Mouse (Mus musculus): ENCODE measurements around the gene Gm42742.

Gm42742 gene

GRCm38 (mm10) chr7:126999568-126999967 is 21.3 kb downstream of the Gm42742 start:
- DNase-seq (ENCODE audit: low spot score) = no peak

GRCm38 (mm10) chr7:126996449-126996848 is 24.4 kb downstream of the Gm42742 start:
- no peak for DNase-seq (ENCODE audit: low spot score)

DNA sequence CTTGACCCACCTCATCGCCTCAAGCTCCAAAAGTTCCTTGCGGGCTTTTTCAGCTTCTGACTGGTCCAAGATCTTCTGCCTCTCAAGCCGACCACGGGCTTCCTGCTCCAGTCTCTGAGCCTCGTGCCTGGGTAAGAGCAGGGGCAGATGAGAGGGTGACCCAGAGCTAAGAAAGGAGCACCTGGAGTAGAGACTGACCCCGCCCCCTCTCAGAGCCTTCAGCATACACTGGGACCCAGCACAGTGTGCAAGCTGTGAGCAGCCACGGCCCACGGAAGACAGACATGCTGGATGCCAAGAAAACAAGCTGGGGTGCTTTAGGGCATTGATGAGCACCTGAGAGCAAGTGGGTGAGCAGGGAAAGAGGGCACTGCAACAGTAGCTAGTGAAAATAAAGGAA is 32.1 kb downstream of the Gm42742 start:
- DNase-seq (ENCODE audit: low spot score) = no peak

DNA sequence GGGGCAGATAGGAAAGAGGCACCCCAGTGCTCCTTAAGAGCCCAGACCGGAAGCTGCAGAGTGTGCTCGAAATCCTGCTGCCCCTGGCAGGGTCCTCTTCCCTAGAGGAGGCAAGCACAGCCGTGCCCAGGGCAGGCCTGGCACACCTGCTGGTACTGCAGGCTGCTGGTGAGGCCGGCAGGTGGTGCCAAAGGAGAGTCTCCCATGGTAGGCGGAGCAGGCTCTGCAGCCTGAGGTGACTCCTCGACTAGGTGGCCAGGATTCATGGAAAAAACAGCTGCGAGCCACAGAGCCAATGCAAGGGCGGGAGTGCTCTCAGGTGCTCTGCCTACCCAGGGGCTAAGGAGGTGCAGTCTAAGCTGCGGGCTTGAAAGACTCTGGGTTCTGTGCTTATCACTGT is 34.6 kb downstream of the Gm42742 start:
- DNase-seq (ENCODE audit: low spot score) = no peak

DNA sequence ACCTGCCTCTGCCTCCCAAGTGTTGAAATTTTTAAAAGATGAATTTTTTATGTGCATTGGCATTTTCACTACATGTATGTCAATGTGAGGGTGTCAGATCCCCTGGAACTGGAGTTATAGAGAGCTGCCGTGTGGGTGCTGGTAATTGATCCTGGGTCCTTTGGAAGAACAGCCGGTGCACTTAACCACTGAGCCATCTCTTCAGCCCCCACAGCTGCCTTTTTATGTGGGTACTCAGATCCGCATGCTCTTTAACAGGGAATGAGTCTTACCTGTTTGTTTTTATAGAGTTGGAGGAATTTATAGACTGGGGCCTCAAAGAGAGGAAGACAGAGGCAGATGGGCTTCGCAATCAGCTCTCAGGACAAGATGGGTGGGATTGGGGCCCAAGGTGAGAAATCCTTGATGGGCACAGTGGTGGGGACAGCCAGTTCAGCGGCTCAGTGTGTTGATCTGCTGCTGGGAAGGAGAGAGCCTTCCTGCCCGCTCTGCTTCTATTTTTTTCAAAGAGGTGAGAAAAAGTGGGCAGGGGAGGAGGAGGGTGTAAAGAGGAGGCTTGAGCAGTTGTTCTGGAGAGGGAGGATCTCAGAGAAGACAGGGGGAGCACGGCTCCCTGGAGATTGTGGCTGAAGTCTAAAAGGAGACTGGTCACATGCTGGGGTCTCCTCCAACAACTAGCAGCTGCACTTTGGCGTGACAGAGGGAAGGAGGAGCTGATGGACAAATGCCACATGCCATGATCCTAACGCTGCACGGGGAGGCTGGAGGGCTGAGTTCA is 36.0 kb downstream of the Gm42742 start:
- no peak for DNase-seq (ENCODE audit: low spot score)

GRCm38 (mm10) chr7:126983113-126983512 is 37.8 kb downstream of the Gm42742 start:
- no peak for DNase-seq (ENCODE audit: low spot score)

- no peak for DNase-seq (ENCODE audit: low spot score)
Measured at GRCm38 (mm10) chr7:126982054-126982453, 38.8 kb downstream of the Gm42742 start.

GRCm38 (mm10) chr7:126981601-126982000 is 39.3 kb downstream of the Gm42742 start:
- DNase-seq (ENCODE audit: low spot score) = no peak

GRCm38 (mm10) chr7:126978841-126979240 is 42.1 kb downstream of the Gm42742 start:
- no peak for DNase-seq (ENCODE audit: low spot score)

GRCm38 (mm10) chr7:126976878-126977459 is 43.9 kb downstream of the Gm42742 start:
- no peak for DNase-seq (ENCODE audit: low spot score)

- DNase-seq (ENCODE audit: low spot score) = peak; percentile 88
Measured at GRCm38 (mm10) chr7:126975950-126976866, 44.7 kb downstream of the Gm42742 start, which contains the start of gene Cdiptos. Gene Cdiptos, minus strand, starts transcription at chr7:126976098.

DNA sequence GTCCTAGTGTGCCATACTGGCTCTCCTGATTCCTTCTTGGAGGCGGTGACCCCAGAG is 45.2 kb downstream of the Gm42742 start, which contains the start of gene Cdipt:
Cdipt (plus strand) TSS at position 22 of the 57 bp plus-strand sequence.
- no peak for DNase-seq (ENCODE audit: low spot score)

- DNase-seq (ENCODE audit: low spot score) = no peak
Measured at GRCm38 (mm10) chr7:126975493-126975892, 45.4 kb downstream of the Gm42742 start.

DNA sequence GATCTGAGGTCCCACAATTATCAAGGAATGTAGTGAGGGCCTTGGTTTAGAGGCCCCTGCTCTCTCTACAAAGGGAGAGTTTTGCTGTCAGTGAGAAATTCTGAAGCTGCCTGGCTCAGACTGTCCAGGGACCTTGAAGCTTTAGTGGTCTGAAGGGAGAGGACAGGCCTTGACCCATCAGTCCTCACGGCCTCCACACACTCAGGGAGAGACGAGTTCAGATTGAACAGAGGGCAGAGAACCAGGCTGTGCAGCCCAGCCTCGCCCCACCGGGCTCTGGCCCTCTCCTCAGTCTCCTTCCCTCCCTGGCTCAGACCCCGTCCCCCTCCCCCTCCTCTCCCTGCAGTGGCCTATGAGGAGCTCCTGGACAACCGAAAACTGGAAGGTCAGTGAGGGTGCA is 53.5 kb downstream of the Gm42742 start:
- DNase-seq (ENCODE audit: low spot score) = no peak

- no peak for DNase-seq (ENCODE audit: low spot score)
Measured at GRCm38 (mm10) chr7:126965568-126965967, 55.3 kb downstream of the Gm42742 start.
